Mouse (Mus musculus) megakaryocyte, adult 5-6 weeks (primary cell): ENCODE data around the gene Snurf. TPM values are rescaled to one million over a fixed set of nuclear protein-coding genes. Genes with fewer than 3 reads are reported as not detected.

Experiments
- ATAC-seq: 2 replicates; pipeline ENCODE4 v1.8.0; 2016; ENCODE audit warnings: mild to moderate bottlenecking, inconsistent platforms; ENCODE audit not compliant: poor library complexity, severe bottlenecking
- total RNA-seq, 2 experiments: library from RNA; stranded (forward) in 1 of 2; stranded (reverse) in 1 of 2; fragments of 153-499, 151-499 nt in 1 of 2; fragments of 221-1000, 200-1000 nt in 1 of 2; gene quantifications; 2 replicates each; pipeline versions ENCODE4 v1.2.3 to v1.2.4; 2015 to 2017

The Snurf gene
- total RNA-seq (2015) (not detected in 2 replicates), total RNA-seq (2017) (not detected in 2 replicates)

DNA sequence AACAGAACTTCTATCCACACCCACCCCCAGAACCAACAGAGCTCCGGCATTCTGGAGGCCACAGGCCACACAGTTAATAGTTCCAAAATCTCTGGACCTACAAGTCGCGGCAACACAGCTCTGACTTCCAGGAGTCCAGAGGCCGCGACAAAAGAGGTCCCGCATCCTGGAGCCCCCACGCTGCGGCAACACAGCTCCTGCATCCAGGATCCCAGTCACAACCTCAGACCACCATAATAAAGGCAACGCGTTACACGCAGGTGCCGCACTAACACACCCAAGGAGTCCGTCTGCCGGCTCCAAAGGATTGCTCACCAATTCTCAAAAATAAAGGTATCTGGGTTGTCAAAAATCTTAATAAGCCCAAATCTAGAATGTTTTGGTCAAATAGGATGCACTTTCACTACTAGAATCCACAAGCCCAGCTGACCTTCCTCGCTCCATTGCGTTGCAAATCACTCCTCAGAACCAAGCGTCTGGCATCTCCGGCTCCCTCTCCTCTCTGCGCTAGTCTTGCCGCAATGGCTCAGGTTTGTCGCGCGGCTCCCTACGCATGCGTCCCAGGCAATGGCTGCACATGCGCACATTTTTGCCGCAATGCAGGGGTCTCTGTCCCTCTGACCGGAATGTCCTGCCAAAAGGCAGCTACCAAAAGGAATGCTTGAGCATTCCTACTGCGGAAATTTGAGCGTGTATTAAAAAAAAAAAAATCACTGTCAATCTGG is at the start of gene Snurf, which contains the start of gene Gm38393:
Gene Snurf (minus strand): TSS at position 444 of the 725 bp plus-strand sequence.
Gene Gm38393 (minus strand): TSS at position 459 of the 725 bp plus-strand sequence.
- ATAC-seq = no peak

- ATAC-seq = no peak
These were observed 42.8 kb upstream of the Snurf start for GRCm38 (mm10) chr7:60047481-60048201.

GRCm38 (mm10) chr7:60013186-60013585 is 8.3 kb upstream of the Snurf start:
- ATAC-seq = no peak

- ATAC-seq = no peak
These were observed 3.0 kb upstream of the Snurf start for GRCm38 (mm10) chr7:60007727-60008360.

DNA sequence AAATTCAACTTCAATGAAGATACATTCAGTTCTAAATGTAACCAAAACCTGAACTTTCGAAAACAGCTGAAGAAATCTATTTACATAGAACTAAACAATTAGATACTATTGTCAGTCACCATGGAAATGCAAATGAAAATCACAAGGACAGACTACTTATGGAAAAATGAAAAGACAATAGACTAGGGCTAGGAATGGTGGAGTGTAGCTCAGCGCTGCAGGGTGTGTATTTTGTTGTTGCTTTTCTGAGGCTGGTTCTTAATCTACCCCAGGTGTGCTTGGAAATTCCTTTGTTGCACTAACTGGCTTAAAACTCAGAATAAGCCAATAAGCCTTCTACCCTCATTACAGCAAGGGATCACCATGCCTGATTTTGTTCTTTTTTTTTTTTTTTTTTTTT is 1.4 kb upstream of the Snurf start:
- no peak for ATAC-seq

- ATAC-seq = no peak
These were observed 786 bp downstream of the Snurf start for GRCm38 (mm10) chr7:60003921-60004605.

GRCm38 (mm10) chr7:60003006-60003865 is 1.6 kb downstream of the Snurf start:
- no peak for ATAC-seq

GRCm38 (mm10) chr7:59978646-59979045 is 26.2 kb downstream of the Snurf start:
- ATAC-seq = no peak

Other genes with a start within 250 kb of the Snurf start
- gene Gm38393, start within 50 bp of the Snurf start, total RNA-seq (2015) = not detected in 2 replicates
- not detected in 2 replicates for gene Gm38393, start within 50 bp of the Snurf start, total RNA-seq (2017)
- not detected in 2 replicates for gene Snrpn, start 135.2 kb upstream of the Snurf start, total RNA-seq (2015)
- gene Snrpn, start 135.2 kb upstream of the Snurf start, total RNA-seq (2017) = not detected in 2 replicates